In genomic region chr1:130470074-130470473, GRCm38 (mm10) we compare ENCODE assay signal across 43 mouse cellular contexts. TPM values are rescaled to one million over a fixed set of nuclear protein-coding genes. Genes with fewer than 3 reads are reported as not detected.
"Had no signal": no experiment of that assay in that cellular context is flagged by ENCODE, and none has a peak within 500 bp of the region (broad histone marks: within the 10 kb centered on the region; RNA-seq: fewer than 3 reads in every experiment).

No protein-coding gene starts in this region.

- H3K9ac ChIP-seq: heart, embryonic 12.5 days; heart, embryonic 13.5 days; heart, embryonic 15.5 days; hindbrain, embryonic 12.5 days; hindbrain, embryonic 13.5 days; hindbrain, embryonic 14.5 days; hindbrain, embryonic 15.5 days; intestine, embryonic 15.5 days; kidney, embryonic 15.5 days had no signal

- H3K4me3 ChIP-seq: heart, embryonic 12.5 days; heart, embryonic 13.5 days; heart, embryonic 15.5 days; hindbrain, embryonic 10.5 days; hindbrain, embryonic 12.5 days; hindbrain, embryonic 13.5 days; hindbrain, embryonic 15.5 days; intestine, embryonic 15.5 days; kidney, embryonic 15.5 days; layer of hippocampus, adult 2 months; left cerebral cortex, adult 2 months had no signal

- H3K4me1 ChIP-seq: heart, embryonic 13.5 days; heart, embryonic 15.5 days; hindbrain, embryonic 10.5 days; hindbrain, embryonic 12.5 days; hindbrain, embryonic 13.5 days; hindbrain, embryonic 15.5 days had no signal

- DNase-seq: heart, postnatal 10 days; heart, postnatal 14 days; heart, postnatal 36 days; heart, postnatal 4 days; kidney, adult 11 months; kidney, adult 18-20 months; kidney, adult 2 months; kidney, adult 8-10 months; kidney, adult 9 months; kidney, postnatal 10 days; kidney, postnatal 14 days; kidney, postnatal 36 days; kidney, postnatal 4 days; layer of hippocampus, adult 9-11 months; layer of hippocampus, postnatal 36 days had no signal

- H3K27me3 ChIP-seq: heart, embryonic 12.5 days; heart, embryonic 13.5 days; heart, embryonic 15.5 days; hindbrain, embryonic 12.5 days; hindbrain, embryonic 13.5 days; hindbrain, embryonic 15.5 days; intestine, embryonic 15.5 days; kidney, embryonic 15.5 days had no signal

- H3K36me3 ChIP-seq: heart, embryonic 12.5 days; heart, embryonic 13.5 days; heart, embryonic 15.5 days; hindbrain, embryonic 10.5 days; hindbrain, embryonic 12.5 days; hindbrain, embryonic 13.5 days; hindbrain, embryonic 15.5 days; intestine, embryonic 15.5 days; kidney, embryonic 15.5 days had no signal

- H3K4me2 ChIP-seq: heart, embryonic 12.5 days; heart, embryonic 13.5 days; heart, embryonic 15.5 days; hindbrain, embryonic 12.5 days; hindbrain, embryonic 13.5 days; hindbrain, embryonic 14.5 days; hindbrain, embryonic 15.5 days; intestine, embryonic 15.5 days; kidney, embryonic 15.5 days had no signal

- H3K27ac ChIP-seq: heart, embryonic 13.5 days; heart, embryonic 15.5 days; hindbrain, embryonic 10.5 days; hindbrain, embryonic 12.5 days; hindbrain, embryonic 13.5 days; hindbrain, embryonic 14.5 days; hindbrain, embryonic 15.5 days; hindbrain, postnatal 0 days; intestine, embryonic 15.5 days; kidney, embryonic 15.5 days; kidney, postnatal 0 days; layer of hippocampus, adult 2 months; left cerebral cortex, adult 2 months had no signal

- H3K9me3 ChIP-seq: heart, embryonic 12.5 days; heart, embryonic 13.5 days; heart, embryonic 15.5 days; hindbrain, embryonic 10.5 days; hindbrain, embryonic 12.5 days; hindbrain, embryonic 13.5 days; hindbrain, embryonic 15.5 days; intestine, embryonic 15.5 days; kidney, embryonic 15.5 days had no signal

RNA-seq across cellular contexts. Expression of gene Cd55b, which starts 47.3 kb away (rescaled TPM):
- total RNA-seq: heart, postnatal 14 days; heart, postnatal 25 days; heart, postnatal 4 days; hematopoietic stem cell, adult 5-6 weeks; hindbrain, postnatal 0 days; layer of hippocampus, adult 18-20 months; layer of hippocampus, adult 2 months; layer of hippocampus, adult 8-10 months; layer of hippocampus, postnatal 25 days; left cerebral cortex, adult 18-20 months had no signal
- polyA plus RNA-seq: heart, embryonic 12.5 days; heart, embryonic 13.5 days; heart, embryonic 14.5 days; heart, embryonic 15.5 days; heart, postnatal 0 days; hindbrain, embryonic 10.5 days; hindbrain, embryonic 11.5 days; hindbrain, embryonic 12.5 days; hindbrain, embryonic 13.5 days; hindbrain, embryonic 14.5 days; hindbrain, embryonic 15.5 days; hindbrain, embryonic 16.5 days; hindbrain, postnatal 0 days; inflammation-experienced regulatory T-cells, adult 6 months; intestine, embryonic 14.5 days; intestine, embryonic 15.5 days; intestine, embryonic 16.5 days; kidney, adult 2 months; kidney, embryonic 14.5 days; kidney, embryonic 15.5 days; kidney, postnatal 0 days had no signal
